Mouse (Mus musculus) stomach, embryonic 16.5 days (tissue): ENCODE data around the gene Lrba. TPM values are rescaled to one million over a fixed set of nuclear protein-coding genes. Genes with fewer than 3 reads are reported as not detected.

Experiments used
- ATAC-seq: fragments of 200-750 bp; cut with Nextera tagmentation; 2 replicates; pipeline ENCODE4 v1.8.0; 2017; ENCODE audit warnings: moderate number of reproducible peaks, moderate TSS enrichment; ENCODE audit not compliant: insufficient read depth, low FRiP score
- H3K27ac ChIP-seq: fragments of 300-500 bp; sonication (generic); 2 replicates; pipeline ENCODE4 v1.5.1; 2014; ENCODE audit warnings: low read length
- H3K27me3 ChIP-seq: fragments of 300-500 bp; sonication (generic); 2 replicates; pipeline ENCODE4 v1.6.1; 2014; ENCODE audit warnings: low read length, control low read depth, mixed read lengths; ENCODE audit not compliant: control insufficient read depth, insufficient read depth
- H3K36me3 ChIP-seq: fragments of 300-500 bp; sonication (generic); 2 replicates; pipeline ENCODE4 v1.6.1; 2014; ENCODE audit warnings: low read length; ENCODE audit not compliant: control insufficient read depth, insufficient read depth
- H3K4me1 ChIP-seq: fragments of 300-500 bp; sonication (generic); 2 replicates; pipeline ENCODE4 v1.6.1; 2014; ENCODE audit warnings: low read length, control low read depth, mixed read lengths; ENCODE audit not compliant: control insufficient read depth, insufficient read depth
- H3K4me2 ChIP-seq: fragments of 300-500 bp; sonication (generic); 2 replicates; pipeline ENCODE4 v1.6.1; 2014; ENCODE audit warnings: low read depth, low read length, mixed read lengths
- H3K4me3 ChIP-seq: fragments of 300-500 bp; sonication (generic); replicated peaks from 2 replicates; pipeline ENCODE4 v1.5.1; 2014; ENCODE audit warnings: mild to moderate bottlenecking, low read length
- H3K9ac ChIP-seq: fragments of 300-500 bp; sonication (generic); 2 replicates; pipeline ENCODE4 v1.6.1; 2014; ENCODE audit warnings: low read length
- H3K9me3 ChIP-seq: fragments of 300-500 bp; sonication (generic); replicated peaks from 2 replicates; pipeline ENCODE4 v1.6.1; 2016; ENCODE audit warnings: low read length, control low read depth; ENCODE audit not compliant: control insufficient read depth
- WGBS: fragments of 180-500 bp; shearing (Covaris S2); extraction: QIAGEN DNeasy Blood & Tissue Kit; methylation state at CpG from one replicate; pipeline ENCODE4 v1.1.7; 2014; 5-methylcytosine and 5-hydroxymethylcytosine counted together
- polyA plus RNA-seq: library from polyadenylated mRNA; unstranded; fragments of >200 nt; fragmentation: Nextera tagmentation; extraction: Ambion mirVana; gene quantifications from 2 replicates; pipeline ENCODE4 v1.2.1, GENCODE M21; 2015

Gene Lrba
- polyA plus RNA-seq, 1 experiment from 2014 or later: 3.5 TPM

GRCm38 (mm10) chr3:86251212-86251611 lies 26.7 kb downstream of the Lrba start:
- Histone ChIP-seq H3K9me3 (no peaks in the 10 kb centered on the region), H3K4me2 (no peak overlapping the region), H3K4me1 (0 out of 2 replicates have a peak, but pooled peaks cover 2% of the 10 kb centered on the region), H3K27me3 (no peaks in the 10 kb centered on the region), H3K4me3 (no peak overlapping the region), H3K27ac (no peak overlapping the region), H3K9ac (no peak overlapping the region), H3K36me3 (no peaks in the 10 kb centered on the region)
- no peak for ATAC-seq
- 86% methylated on average over 1 of the region's 1 CpGs for WGBS

DNA sequence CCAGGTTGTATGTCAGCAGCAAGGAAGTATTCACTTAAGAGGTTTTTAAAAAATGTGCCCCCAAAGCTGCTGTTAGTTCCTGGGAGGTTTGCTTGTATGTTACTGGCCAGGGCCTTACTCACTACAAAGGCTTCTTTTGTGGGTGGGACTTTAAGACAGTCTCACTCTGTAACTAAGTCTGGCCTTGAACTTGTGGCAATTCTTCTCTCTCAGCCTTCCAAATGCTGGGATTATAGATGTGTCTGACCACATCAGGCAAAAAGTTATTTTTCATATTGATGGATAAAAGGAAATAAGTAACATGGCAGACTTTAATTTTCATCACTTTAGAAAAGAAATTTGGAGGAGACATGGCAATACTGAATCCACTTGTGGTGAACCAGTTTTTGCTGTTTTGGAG lies 28.1 kb downstream of the Lrba start:
- Histone ChIP-seq H3K27me3 (no peaks in the 10 kb centered on the region), H3K27ac (no peak overlapping the region), H3K9me3 (no peaks in the 10 kb centered on the region), H3K4me2 (no peak overlapping the region), H3K4me1 (0 out of 2 replicates have a peak, but pooled peaks cover 2% of the 10 kb centered on the region), H3K4me3 (no peak overlapping the region), H3K36me3 (no peaks in the 10 kb centered on the region), H3K9ac (no peak overlapping the region)
- no peak for ATAC-seq

DNA sequence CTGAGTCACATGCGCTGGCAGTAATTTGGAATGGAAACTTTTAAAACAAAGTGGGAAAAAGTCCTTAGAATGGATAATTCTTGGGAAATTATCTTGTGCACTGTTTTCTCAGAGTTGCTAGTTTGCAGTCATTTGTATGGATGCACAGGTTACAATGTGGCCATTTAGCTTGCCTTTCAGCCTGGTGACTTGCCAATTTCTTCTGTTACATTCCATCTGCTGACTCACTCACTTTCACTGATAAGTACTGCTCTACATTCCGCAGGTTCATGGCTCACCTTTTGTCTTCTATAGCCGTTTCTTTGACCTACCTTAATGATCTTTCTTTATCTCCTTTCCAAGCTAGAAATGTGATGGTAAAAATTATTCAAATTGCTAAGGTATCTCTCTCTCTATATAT lies 28.6 kb downstream of the Lrba start:
- 57% methylated on average over 3 of the region's 3 CpGs for WGBS
- 0 out of 2 replicates have a peak, but pooled peaks cover 2% of the 10 kb centered on the region for H3K4me1 ChIP-seq
- H3K9me3 ChIP-seq: no peaks in the 10 kb centered on the region
- H3K27ac ChIP-seq: no peak overlapping the region
- no peak for ATAC-seq
- H3K9ac ChIP-seq: no peak overlapping the region
- no peak overlapping the region for H3K4me2 ChIP-seq
- H3K27me3 ChIP-seq: no peaks in the 10 kb centered on the region
- H3K36me3 ChIP-seq: no peaks in the 10 kb centered on the region
- H3K4me3 ChIP-seq: no peak overlapping the region

DNA sequence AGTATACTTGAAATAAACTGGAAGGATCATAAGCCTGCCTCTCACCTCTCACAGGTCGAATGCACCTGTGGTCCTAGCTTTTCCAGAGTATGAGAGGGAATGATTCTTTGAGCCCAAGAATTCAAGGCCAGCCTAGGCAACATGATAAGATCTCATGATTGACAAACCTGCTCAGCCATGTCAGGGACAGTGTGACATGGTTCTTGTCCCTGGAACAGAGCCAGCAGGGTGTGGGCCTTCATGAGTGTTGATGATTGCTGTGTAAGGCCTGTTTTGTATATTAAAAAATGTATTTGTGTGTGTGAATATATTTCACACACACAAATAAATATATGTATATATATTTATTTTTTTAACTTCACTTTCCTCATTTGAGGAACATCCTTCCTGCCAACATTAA lies 29.3 kb downstream of the Lrba start:
- H3K4me1 ChIP-seq: 0 out of 2 replicates have a peak, but pooled peaks cover 2% of the 10 kb centered on the region
- H3K36me3 ChIP-seq: no peaks in the 10 kb centered on the region
- H3K9ac ChIP-seq: no peak overlapping the region
- no peak overlapping the region for H3K4me2 ChIP-seq
- H3K27ac ChIP-seq: no peak overlapping the region
- no peak for ATAC-seq
- H3K27me3 ChIP-seq: no peaks in the 10 kb centered on the region
- 56% methylated on average over 1 of the region's 1 CpGs for WGBS
- no peaks in the 10 kb centered on the region for H3K9me3 ChIP-seq
- no peak overlapping the region for H3K4me3 ChIP-seq

DNA sequence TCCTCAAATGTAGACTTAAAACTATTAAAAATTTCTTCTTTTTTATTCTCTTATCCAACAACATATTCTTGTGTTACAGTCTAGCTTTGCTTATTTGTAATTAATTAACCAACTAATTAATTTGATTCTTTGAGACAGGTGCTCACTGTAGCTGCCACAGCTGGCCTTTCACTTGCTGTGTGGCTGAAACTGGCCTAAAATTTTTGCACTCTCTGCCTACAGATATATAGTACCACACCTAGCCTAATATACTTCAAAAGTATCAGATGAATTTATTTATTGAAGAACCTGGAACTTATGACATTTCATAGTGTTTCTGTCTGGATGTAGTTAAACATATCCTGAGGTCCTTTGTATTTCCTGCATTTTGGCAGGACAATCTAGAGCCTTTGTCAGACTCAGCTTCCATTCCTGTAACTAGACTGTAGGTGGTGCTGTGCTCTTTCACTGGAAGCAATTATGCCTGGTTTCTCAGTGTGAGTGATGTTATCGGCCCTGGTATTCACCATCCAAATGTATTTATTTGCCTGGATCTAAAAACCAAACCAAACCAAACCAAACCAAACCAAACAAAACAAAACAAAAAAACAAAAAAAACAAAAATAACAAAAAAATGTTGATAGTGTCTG lies 43.7 kb downstream of the Lrba start:
- H3K27me3 ChIP-seq: no peaks in the 10 kb centered on the region
- H3K27ac ChIP-seq: no peak overlapping the region
- no peaks in the 10 kb centered on the region for H3K4me1 ChIP-seq
- no peak for ATAC-seq
- WGBS: 13% methylated on average over 1 of the region's 1 CpGs
- H3K4me3 ChIP-seq: no peak overlapping the region
- H3K9me3 ChIP-seq: no peaks in the 10 kb centered on the region
- H3K4me2 ChIP-seq: no peak overlapping the region
- no peaks in the 10 kb centered on the region for H3K36me3 ChIP-seq
- H3K9ac ChIP-seq: no peak overlapping the region

DNA sequence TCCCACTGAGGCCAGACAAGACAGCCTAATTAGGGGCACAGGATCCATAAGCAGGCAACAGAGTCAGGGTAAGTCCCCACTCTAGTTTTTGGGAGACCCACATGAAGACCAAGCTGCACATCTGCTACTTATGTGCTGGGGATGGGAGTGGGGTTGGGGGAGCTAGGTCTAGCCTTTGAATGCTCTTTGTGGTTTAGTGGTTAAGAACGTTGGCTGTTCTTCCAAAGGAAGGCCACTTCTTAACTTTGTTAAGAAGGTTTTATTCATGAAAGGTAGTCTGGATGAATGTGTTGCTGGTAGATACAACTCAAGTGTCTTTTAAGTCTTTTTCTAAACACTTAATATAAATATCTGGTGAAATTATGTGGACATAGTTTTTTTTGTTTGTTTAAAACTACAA lies 51.2 kb downstream of the Lrba start:
- H3K4me3 ChIP-seq: no peak overlapping the region
- H3K9ac ChIP-seq: no peak overlapping the region
- no peaks in the 10 kb centered on the region for H3K4me1 ChIP-seq
- no peak for ATAC-seq
- no peak overlapping the region for H3K27ac ChIP-seq
- no peaks in the 10 kb centered on the region for H3K27me3 ChIP-seq
- WGBS: 74% methylated on average over 1 of the region's 1 CpGs
- no peak overlapping the region for H3K4me2 ChIP-seq
- no peaks in the 10 kb centered on the region for H3K9me3 ChIP-seq
- no peaks in the 10 kb centered on the region for H3K36me3 ChIP-seq

- Histone ChIP-seq H3K9ac (no peak overlapping the region), H3K27me3 (no peaks in the 10 kb centered on the region), H3K4me1 (no peaks in the 10 kb centered on the region), H3K4me3 (no peak overlapping the region), H3K4me2 (no peak overlapping the region), H3K36me3 (no peaks in the 10 kb centered on the region), H3K9me3 (no peaks in the 10 kb centered on the region), H3K27ac (no peak overlapping the region)
- no peak for ATAC-seq
- 57% methylated on average over 8 of the region's 8 CpGs for WGBS
These were observed 66.8 kb downstream of the Lrba start for GRCm38 (mm10) chr3:86291326-86291725.

DNA sequence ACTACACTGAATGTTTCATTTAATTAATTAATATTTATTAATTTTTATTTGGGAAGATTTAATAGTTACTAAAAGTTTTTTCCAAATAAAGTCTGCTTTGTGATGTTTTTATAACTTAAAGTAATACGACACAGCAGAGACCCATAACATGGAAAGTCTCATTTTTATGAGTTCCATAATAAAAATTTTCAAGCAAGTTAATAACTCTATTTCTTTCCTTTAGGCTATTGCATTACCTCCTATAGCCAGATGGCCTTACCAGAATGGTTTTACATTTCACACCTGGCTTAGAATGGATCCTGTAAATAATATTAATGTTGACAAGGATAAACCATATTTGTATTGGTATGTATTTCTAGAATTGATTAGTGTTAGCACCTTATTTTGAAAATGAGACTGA lies 70.4 kb downstream of the Lrba start:
- no peaks in the 10 kb centered on the region for H3K27me3 ChIP-seq
- no peak for ATAC-seq
- H3K4me2 ChIP-seq: no peak overlapping the region
- no peaks in the 10 kb centered on the region for H3K9me3 ChIP-seq
- no peaks in the 10 kb centered on the region for H3K4me1 ChIP-seq
- WGBS: 89% methylated on average over 1 of the region's 1 CpGs
- H3K9ac ChIP-seq: no peak overlapping the region
- no peak overlapping the region for H3K4me3 ChIP-seq
- no peaks in the 10 kb centered on the region for H3K36me3 ChIP-seq
- no peak overlapping the region for H3K27ac ChIP-seq

GRCm38 (mm10) chr3:86296214-86296613 lies 71.7 kb downstream of the Lrba start:
- Histone ChIP-seq H3K4me2 (no peak overlapping the region), H3K27me3 (no peaks in the 10 kb centered on the region), H3K9me3 (no peaks in the 10 kb centered on the region), H3K27ac (no peak overlapping the region), H3K4me3 (no peak overlapping the region), H3K9ac (no peak overlapping the region), H3K4me1 (no peaks in the 10 kb centered on the region), H3K36me3 (no peaks in the 10 kb centered on the region)
- WGBS: 50% methylated on average over 8 of the region's 8 CpGs
- ATAC-seq: no peak
